Mouse (Mus musculus): ENCODE data around the gene Hoxa10.

Gene Hoxa10

DNA sequence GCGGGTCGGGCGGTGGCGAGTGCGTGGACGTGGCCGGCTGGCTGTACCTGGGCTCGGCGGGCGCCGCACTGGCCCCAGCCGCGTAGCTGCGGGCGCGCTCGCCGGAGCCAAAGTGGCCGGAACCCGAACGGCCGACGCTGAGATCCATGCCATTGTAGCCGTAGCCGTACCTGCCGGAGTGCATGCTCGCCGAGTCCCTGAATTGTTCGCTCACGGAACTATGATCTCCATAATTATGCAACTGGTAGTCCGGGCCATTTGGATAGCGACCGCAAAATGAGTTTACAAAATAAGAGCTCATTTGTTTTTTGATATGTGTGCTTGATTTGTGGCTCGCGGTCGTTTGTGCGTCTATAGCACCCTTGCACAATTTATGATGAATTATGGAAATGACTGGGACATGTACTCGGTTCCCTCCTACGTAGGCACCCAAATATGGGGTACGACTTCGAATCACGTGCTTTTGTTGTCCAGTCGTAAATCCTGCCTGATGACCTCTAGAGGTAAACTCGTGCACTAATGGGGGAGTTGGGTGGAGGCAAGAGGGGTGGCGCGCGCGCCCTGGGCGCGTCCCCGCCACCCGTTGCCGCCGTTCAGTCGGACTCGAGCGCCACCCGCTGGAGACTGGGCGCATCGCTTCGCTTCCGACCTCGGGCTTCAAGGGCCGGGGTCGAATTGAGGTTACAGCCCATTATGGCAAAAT, 36.5 kb downstream of the Hoxa10 start, which contains the start of gene Hoxa5:
Gene Hoxa5 (minus strand): TSS at position 538 of the 703 bp plus-strand sequence.
- no peak for DNase-seq (ENCODE audit: low read depth)

GRCm38 (mm10) chr6:52203371-52204049, 37.1 kb downstream of the Hoxa10 start:
- DNase-seq (ENCODE audit: low read depth) = no peak

- no peak for DNase-seq (ENCODE audit: low read depth)
These were observed 37.6 kb downstream of the Hoxa10 start for GRCm38 (mm10) chr6:52203121-52203370.

GRCm38 (mm10) chr6:52202362-52203120, 38.1 kb downstream of the Hoxa10 start:
- DNase-seq (ENCODE audit: low read depth) = no peak

GRCm38 (mm10) chr6:52201269-52201668, 39.4 kb downstream of the Hoxa10 start:
- no peak for DNase-seq (ENCODE audit: low read depth)

DNA sequence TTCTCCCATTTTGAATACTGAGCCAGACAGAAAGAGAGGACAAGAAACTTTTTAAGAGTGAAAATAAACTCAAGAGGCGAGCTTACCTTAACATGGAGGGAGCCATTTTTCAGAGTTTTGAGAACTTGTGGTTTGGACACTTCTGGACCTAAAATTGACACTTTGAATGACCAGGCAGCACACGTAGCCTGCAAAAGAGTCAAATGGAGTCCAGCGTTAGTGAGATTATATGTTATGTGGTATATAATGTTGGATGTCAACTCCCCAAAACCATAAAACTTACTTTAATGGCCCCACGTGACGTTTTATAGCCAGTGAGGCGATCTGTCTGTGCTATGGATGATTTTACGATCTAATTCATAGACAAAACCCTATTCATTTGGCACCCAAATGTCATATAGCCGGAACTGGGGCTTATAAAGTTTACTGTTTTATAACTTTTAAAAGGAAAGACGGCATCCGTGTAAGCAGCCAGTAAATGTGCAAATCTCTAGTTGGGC, 39.9 kb downstream of the Hoxa10 start:
- DNase-seq (ENCODE audit: low read depth) = no peak

- no peak for DNase-seq (ENCODE audit: low read depth)
These were observed 40.4 kb downstream of the Hoxa10 start for GRCm38 (mm10) chr6:52200073-52200750.

- no peak for DNase-seq (ENCODE audit: low read depth)
These were observed 43.4 kb downstream of the Hoxa10 start for GRCm38 (mm10) chr6:52197271-52197670.

GRCm38 (mm10) chr6:52196811-52197210, 43.8 kb downstream of the Hoxa10 start:
- no peak for DNase-seq (ENCODE audit: low read depth)

GRCm38 (mm10) chr6:52194690-52195089, 46.0 kb downstream of the Hoxa10 start:
- no peak for DNase-seq (ENCODE audit: low read depth)

- DNase-seq (ENCODE audit: low read depth) = peak; percentile 86
These were observed 48.6 kb downstream of the Hoxa10 start for GRCm38 (mm10) chr6:52191860-52192550.

DNA sequence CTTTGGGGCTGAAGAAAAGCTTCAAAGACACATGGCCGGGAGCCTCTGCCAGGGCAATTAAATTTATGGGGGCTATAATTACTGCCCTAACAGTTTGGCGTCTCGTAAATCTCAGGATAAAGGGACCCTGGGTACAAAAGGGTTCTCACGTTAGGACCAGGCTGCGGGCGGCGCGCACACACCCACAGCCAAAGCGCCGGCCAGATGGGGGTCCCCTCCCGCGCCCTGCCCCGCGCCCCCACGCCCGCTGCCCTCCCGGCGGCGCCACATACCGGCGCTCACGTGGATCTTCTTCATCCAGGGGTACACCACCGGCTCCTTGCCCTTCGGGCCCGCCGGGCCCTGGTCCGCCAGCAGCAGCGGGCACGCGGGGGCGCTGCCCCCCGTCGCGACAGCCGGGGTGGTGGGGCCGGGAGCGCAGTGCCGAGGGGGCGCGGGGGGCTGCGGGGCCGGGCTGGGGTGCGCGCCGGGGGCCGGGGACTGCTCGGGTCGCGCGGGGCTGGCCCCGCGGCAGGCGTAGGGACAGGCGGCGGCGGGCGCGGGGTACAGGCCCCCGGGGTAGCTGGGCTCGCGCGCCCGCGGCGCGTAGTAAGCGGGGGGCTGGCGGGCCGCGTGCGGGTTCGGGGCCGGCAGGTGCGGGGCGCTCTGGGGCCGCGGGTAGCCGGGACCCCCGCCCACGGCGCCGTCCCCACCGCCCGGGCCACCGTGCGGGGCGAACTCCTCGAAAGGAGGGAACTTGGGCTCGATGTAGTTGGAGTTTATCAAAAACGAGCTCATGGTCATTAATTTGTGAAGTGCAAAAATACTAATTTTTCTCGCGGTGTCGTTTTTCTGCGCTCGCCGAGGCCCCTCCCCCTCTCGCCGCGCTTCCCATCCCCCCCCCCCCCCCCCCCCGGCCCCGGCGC, 49.5 kb downstream of the Hoxa10 start, which contains the start of gene Hoxa4:
Gene Hoxa4 (minus strand): TSS at position 848 of the 905 bp plus-strand sequence.
- DNase-seq (ENCODE audit: low read depth) = peak; percentile 27

- no peak for DNase-seq (ENCODE audit: low read depth)
These were observed 50.2 kb downstream of the Hoxa10 start for GRCm38 (mm10) chr6:52190410-52190809.

DNA sequence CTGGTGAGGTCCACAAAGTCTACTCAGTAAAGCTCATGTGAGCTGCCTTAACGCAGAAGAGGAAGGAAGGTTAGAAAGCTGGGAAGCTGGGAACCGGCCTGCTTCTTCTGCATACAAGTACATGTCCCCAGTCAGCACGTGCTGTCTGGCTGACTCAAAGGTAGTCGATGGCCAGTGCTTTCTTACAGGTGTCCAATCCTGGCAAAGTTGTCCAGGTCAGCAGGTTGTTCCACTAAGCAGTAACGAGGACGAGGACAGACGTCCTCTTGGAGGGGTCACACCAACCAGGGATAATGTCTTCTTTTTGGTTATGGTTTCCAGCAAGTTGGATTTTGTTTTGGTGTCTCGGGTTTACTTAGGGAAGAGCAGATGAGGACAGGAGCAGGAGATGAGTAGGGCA, 50.7 kb downstream of the Hoxa10 start:
- DNase-seq (ENCODE audit: low read depth) = peak; percentile 19

DNA sequence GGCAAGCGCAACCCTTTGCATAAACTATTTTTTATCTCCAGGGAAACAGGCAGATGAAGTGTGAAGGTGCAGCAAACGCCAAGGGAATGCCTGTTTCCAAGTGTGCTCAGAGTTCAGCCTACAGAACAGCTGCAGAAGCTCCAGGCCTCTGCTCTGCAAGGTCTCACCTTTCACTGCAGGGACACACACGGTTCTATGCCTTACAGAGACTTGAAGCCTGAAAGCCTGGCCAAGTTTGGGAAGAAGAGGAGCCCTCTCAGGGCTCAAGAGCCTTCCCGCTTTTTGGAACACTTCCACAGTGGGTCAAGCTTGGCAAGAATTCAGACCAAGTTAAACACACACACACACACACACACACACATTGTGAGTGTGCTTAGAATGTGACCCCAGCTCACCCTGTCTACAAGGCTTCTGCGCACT, 51.5 kb downstream of the Hoxa10 start:
- no peak for DNase-seq (ENCODE audit: low read depth)

DNA sequence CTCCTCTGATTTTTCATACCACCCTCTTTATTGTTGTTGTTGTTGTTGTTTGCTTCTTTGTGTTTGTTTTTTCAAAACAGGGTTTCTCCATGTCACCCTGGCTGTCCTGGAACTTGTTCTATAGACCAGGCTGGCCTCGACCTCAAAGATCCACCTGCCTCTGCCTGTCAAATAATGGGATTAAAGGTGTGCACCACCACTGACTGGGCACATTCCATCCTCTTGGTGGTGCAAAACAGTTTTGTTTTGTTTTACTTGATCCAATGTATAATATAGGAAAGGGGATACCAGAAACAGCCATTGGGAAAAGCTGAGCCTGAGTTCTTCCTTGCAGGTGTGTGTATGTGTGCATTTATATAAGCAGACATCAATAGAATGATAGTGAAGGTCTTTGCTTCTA, 54.2 kb downstream of the Hoxa10 start:
- no peak for DNase-seq (ENCODE audit: low read depth)

DNA sequence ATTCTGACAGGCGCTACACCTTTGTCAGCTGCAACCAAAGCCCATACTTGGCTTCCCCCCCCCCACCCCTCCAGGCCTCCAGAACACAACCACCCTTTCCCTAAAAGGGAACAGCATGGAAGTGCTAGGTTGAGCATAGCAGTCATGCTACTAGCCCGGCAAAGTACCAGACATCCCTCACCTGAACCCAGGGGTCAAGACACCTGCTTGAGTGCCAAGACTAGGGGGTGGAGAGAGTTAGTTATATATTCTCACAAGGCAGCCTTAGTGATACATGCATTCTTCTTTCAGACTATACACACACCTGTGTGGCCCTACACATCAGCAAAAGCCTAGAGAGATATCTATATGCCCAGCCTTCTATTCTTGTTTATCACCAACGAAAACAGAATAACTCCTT, 54.8 kb downstream of the Hoxa10 start:
- DNase-seq (ENCODE audit: low read depth) = no peak

- DNase-seq (ENCODE audit: low read depth) = no peak
These were observed 55.4 kb downstream of the Hoxa10 start for GRCm38 (mm10) chr6:52185222-52185621.

DNA sequence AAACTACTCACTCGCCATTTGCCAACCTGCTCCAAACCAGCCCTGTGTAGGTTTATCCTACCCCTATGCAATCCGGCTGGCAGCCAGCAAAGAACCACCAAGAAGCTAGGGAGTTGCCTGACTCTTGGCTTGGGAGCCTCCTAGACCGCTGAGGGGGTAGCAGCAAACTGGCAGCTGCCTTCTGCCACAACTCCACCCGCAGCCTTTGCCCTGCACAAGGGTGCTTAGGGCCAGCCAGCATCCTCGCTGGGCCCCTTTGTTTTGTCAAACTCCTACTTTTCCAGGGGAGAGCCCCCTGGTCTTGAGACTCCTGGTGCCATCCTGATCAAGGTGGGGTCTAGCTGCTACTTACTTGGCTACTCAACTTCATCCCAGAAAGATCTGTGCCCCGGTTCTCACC, 56.0 kb downstream of the Hoxa10 start:
- DNase-seq (ENCODE audit: low read depth) = no peak

DNA sequence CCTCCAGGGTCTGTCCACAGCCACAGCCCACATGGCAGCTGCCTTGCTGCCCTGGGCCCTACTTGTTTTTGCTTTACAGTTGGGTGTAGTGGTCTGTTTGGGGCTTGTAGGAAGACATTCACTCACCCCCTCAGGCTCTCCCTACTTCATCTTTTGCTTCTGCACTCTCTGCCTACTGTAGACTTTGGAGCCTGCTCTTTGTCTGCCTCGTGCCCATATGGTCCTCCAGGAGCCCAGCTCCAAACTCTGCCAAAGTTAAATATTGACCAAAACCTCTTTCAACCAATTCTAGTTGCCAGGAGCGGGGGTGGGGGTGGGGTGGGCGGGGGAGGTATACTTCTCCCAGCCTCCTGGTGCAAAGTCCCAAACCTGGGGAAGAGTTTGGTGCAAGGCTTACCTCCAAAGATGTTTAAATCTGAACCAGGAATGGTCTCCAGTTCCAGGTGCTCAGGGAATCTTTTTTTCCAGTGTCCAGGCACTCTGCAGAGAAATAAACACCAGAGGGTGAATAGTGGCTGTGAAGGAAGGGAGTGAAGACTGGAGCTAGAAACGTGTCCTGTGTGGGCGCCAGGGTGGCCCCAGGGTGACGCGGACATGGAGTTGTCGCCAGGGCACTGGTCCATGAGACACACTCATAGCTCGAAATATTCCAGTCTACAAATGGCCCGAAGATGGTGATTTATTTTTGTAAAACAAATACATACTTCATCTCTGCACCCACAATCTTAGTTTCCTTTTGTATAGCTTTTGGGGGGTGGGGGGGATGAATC, 57.2 kb downstream of the Hoxa10 start:
- no peak for DNase-seq (ENCODE audit: low read depth)

Data from naive thymus-derived CD4-positive, alpha-beta T cell, adult 2 months (primary cell).